Mouse (Mus musculus) left cerebral cortex, postnatal 25 days (tissue): ENCODE data around the gene Olfr1047. TPM values are rescaled to one million over a fixed set of nuclear protein-coding genes. Genes with fewer than 3 reads are reported as not detected.
"Not testable (repeated sequence)": the region's sequence is repeated elsewhere in the genome, so short reads cannot be mapped to it uniquely, and the experiment has no call there.

Source experiments
- DNase-seq, 2 experiments: peaks; one replicate each; pipeline ENCODE4 v3.0.0; 2022; ENCODE audit warnings: low spot score in 2 of 2, mixed read lengths in 1 of 2
- intact Hi-C: fragments of 180-260 bp; cut with DNase I; formaldehyde crosslinking; loops from one replicate; pipeline ENCODE4 v1.15.1; 2025
- total RNA-seq, 2 experiments: library from RNA; stranded (reverse); gene quantifications; 2 replicates each; pipeline ENCODE4 v1.2.3; 2021

The Olfr1047 gene
- total RNA-seq, result not detected

- intact Hi-C loops, result no loop called here
- no peak for DNase-seq
Measured at GRCm38 (mm10) chr2:86231301-86231700, at the start of gene Olfr1047. Gene Olfr1047 (minus strand): TSS chr2:86231401.

GRCm38 (mm10) chr2:86278988-86279387 lies 47.8 kb upstream of the Olfr1047 start, which contains the start of gene Olfr1051:
Gene Olfr1051 (minus strand): TSS chr2:86279088.
- DNase-seq, intact Hi-C loops: not testable (repeated sequence)

GRCm38 (mm10) chr2:86258228-86258627 lies 27.0 kb upstream of the Olfr1047 start, which contains the start of gene Olfr1049:
Gene Olfr1049 (minus strand): TSS chr2:86258328.
- intact Hi-C loops, DNase-seq: not testable (repeated sequence)

- no peak for DNase-seq
Measured at GRCm38 (mm10) chr2:86240189-86240588, 9.0 kb upstream of the Olfr1047 start, which contains the start of gene Olfr1048. Gene Olfr1048 (minus strand): TSS chr2:86240289.

GRCm38 (mm10) chr2:86219214-86219613 lies 12.0 kb downstream of the Olfr1047 start, which contains the start of gene Olfr1046:
Gene Olfr1046 (minus strand): TSS chr2:86219314.
- DNase-seq, result no peak
- intact Hi-C loops, result no loop called here

More at GRCm38 (mm10) chr2:86240189-86240588, 9.0 kb upstream of the Olfr1047 start, which contains the start of gene Olfr1048:
- intact Hi-C loops, result no loop called here

GRCm38 (mm10) chr2:86202909-86203308 lies 28.3 kb downstream of the Olfr1047 start, which contains the start of gene Olfr1045:
Gene Olfr1045 (minus strand): TSS chr2:86203009.
- no peak for DNase-seq

GRCm38 (mm10) chr2:86195863-86196262 lies 35.3 kb downstream of the Olfr1047 start:
- intact Hi-C loops, result no loop called here

More at GRCm38 (mm10) chr2:86202909-86203308, 28.3 kb downstream of the Olfr1047 start, which contains the start of gene Olfr1045:
- intact Hi-C loops, result no loop called here

GRCm38 (mm10) chr2:86185583-86185982 lies 45.6 kb downstream of the Olfr1047 start, which contains the start of gene Olfr52:
Gene Olfr52 (minus strand): TSS chr2:86185683.
- DNase-seq, result no peak
- intact Hi-C loops, result no loop called here

More at GRCm38 (mm10) chr2:86195863-86196262, 35.3 kb downstream of the Olfr1047 start:
- DNase-seq, result no peak

GRCm38 (mm10) chr2:86179950-86180349 lies 51.3 kb downstream of the Olfr1047 start:
- no peak for DNase-seq
- intact Hi-C loops, result no loop called here

- intact Hi-C loops, result no loop called here
- DNase-seq, result no peak
Measured at GRCm38 (mm10) chr2:86177720-86178119, 53.5 kb downstream of the Olfr1047 start, which contains the start of gene Olfr1044. Gene Olfr1044 (minus strand): TSS chr2:86177820.

Other genes starting within 250 kb of the Olfr1047 start
- gene Olfr1031, start 241.1 kb downstream of the Olfr1047 start, total RNA-seq, result not detected
- gene Olfr1032, start 225.9 kb downstream of the Olfr1047 start, total RNA-seq, result not detected
- gene Olfr1033, start 210.8 kb downstream of the Olfr1047 start, total RNA-seq, result not detected
- not detected for gene Olfr1034, start 185.5 kb downstream of the Olfr1047 start, total RNA-seq
- gene Olfr1036, start 157.4 kb downstream of the Olfr1047 start, total RNA-seq, result not detected
- gene Olfr1037, start 144.0 kb downstream of the Olfr1047 start, total RNA-seq, result not detected
- gene Olfr1039, start 95.5 kb downstream of the Olfr1047 start, total RNA-seq, result not detected
- gene Olfr1040, start 84.7 kb downstream of the Olfr1047 start, total RNA-seq, result not detected
- not detected for gene Olfr1042, start 69.6 kb downstream of the Olfr1047 start, total RNA-seq
- not detected for gene Olfr1043, start 63.9 kb downstream of the Olfr1047 start, total RNA-seq
- not detected for gene Olfr1044, start 53.6 kb downstream of the Olfr1047 start, total RNA-seq
- gene Olfr52, start 45.7 kb downstream of the Olfr1047 start, total RNA-seq, result not detected
- not detected for gene Olfr1045, start 28.4 kb downstream of the Olfr1047 start, total RNA-seq
- not detected for gene Olfr1046, start 12.1 kb downstream of the Olfr1047 start, total RNA-seq
- gene Olfr1048, start 8.9 kb upstream of the Olfr1047 start, total RNA-seq, result not detected
- gene Olfr1049, start 26.9 kb upstream of the Olfr1047 start, total RNA-seq, result not detected
- not detected for gene Olfr1051, start 47.7 kb upstream of the Olfr1047 start, total RNA-seq
- not detected for gene Olfr1052, start 61.1 kb upstream of the Olfr1047 start, total RNA-seq
- not detected for gene Olfr1053, start 83.9 kb upstream of the Olfr1047 start, total RNA-seq
- gene Olfr1054, start 104.0 kb upstream of the Olfr1047 start, total RNA-seq, result not detected
- gene Olfr1055, start 118.9 kb upstream of the Olfr1047 start, total RNA-seq, result not detected
- gene Olfr1056, start 131.1 kb upstream of the Olfr1047 start, total RNA-seq, result not detected
- gene Olfr1057, start 147.0 kb upstream of the Olfr1047 start, total RNA-seq, result not detected
- gene Olfr1058, start 157.2 kb upstream of the Olfr1047 start, total RNA-seq, result not detected
- gene Olfr1061, start 182.6 kb upstream of the Olfr1047 start, total RNA-seq, result not detected
- gene Olfr1062, start 195.3 kb upstream of the Olfr1047 start, total RNA-seq, result not detected
- not detected for gene Olfr1065, start 219.2 kb upstream of the Olfr1047 start, total RNA-seq
- gene Olfr1066, start 224.9 kb upstream of the Olfr1047 start, total RNA-seq, result not detected